Mouse (Mus musculus) liver, embryonic 14.5 days (tissue): Measurements from ENCODE around the gene Eipr1. TPM values are rescaled to one million over a fixed set of nuclear protein-coding genes. Genes with fewer than 3 reads are reported as not detected.

Source experiments
- ATAC-seq: fragments of 200-750 bp; cut with Nextera tagmentation; 2 replicates; pipeline ENCODE4 v1.8.0; 2017; ENCODE audit warnings: moderate number of reproducible peaks, mild to moderate bottlenecking, moderate library complexity; ENCODE audit not compliant: insufficient read depth
- DNase-seq, 3 experiments: peaks; one replicate each; pipeline ENCODE4 v3.0.0-alpha.2; 2012 to 2013; ENCODE audit warnings: low read depth in 3 of 3, low spot score in 3 of 3
- H3K27ac ChIP-seq: fragments of 300-500 bp; sonication (generic); 2 replicates; pipeline ENCODE4 v1.5.1; 2014; ENCODE audit warnings: moderate library complexity, mild to moderate bottlenecking, control low read depth, inconsistent platforms
- H3K27me3 ChIP-seq: fragments of 300-500 bp; sonication (generic); 2 replicates; pipeline ENCODE4 v1.6.1; 2014; ENCODE audit warnings: mild to moderate bottlenecking, low read length, moderate library complexity; ENCODE audit not compliant: control insufficient read depth, insufficient read depth
- H3K36me3 ChIP-seq: fragments of 300-500 bp; sonication (generic); replicated peaks from 2 replicates; pipeline ENCODE4 v1.6.1; 2014; ENCODE audit warnings: low read depth; ENCODE audit not compliant: control insufficient read depth, insufficient read depth
- H3K4me1 ChIP-seq, 2 experiments: fragments of 200-500 bp in 1 of 2; fragments of 300-500 bp in 1 of 2; sonication (generic) in 1 of 2; replicated peaks; 2 replicates each; pipeline ENCODE4 v1.6.1; 2012 to 2014; ENCODE audit warnings: antibody characterized with exemption in 1 of 2, inconsistent platforms in 1 of 2, low read length in 1 of 2; ENCODE audit not compliant: control insufficient read depth in 2 of 2, insufficient read depth in 2 of 2
- H3K4me2 ChIP-seq: fragments of 300-500 bp; sonication (generic); 2 replicates; pipeline ENCODE4 v1.6.1; 2014; ENCODE audit warnings: low read depth, mild to moderate bottlenecking, control low read depth, moderate library complexity
- H3K4me3 ChIP-seq, 2 experiments: fragments of 200-500 bp in 1 of 2; fragments of 300-500 bp in 1 of 2; sonication (generic) in 1 of 2; 2 replicates each; pipeline ENCODE4 v1.5.1; 2012 to 2014; ENCODE audit warnings: low read depth in 2 of 2, low read length in 2 of 2, mild to moderate bottlenecking in 2 of 2, control low read depth in 1 of 2, inconsistent platforms in 1 of 2, moderate library complexity in 1 of 2; ENCODE audit not compliant: insufficient read depth in 1 of 2
- H3K9ac ChIP-seq: fragments of 300-500 bp; sonication (generic); replicated peaks from 2 replicates; pipeline ENCODE4 v1.6.1; 2014; ENCODE audit warnings: mild to moderate bottlenecking, control low read depth, moderate library complexity
- H3K9me3 ChIP-seq: fragments of 300-500 bp; sonication (generic); 2 replicates; pipeline ENCODE4 v1.6.1; 2016; ENCODE audit warnings: low read length, mixed read lengths; ENCODE audit not compliant: control insufficient read depth
- CTCF ChIP-seq: IDR thresholded peaks from 2 replicates; pipeline ENCODE4 v1.5.1; 2016; ENCODE audit warnings: antibody characterized with exemption, low read depth, control low read depth
- EP300 ChIP-seq: IDR thresholded peaks from 2 replicates; pipeline ENCODE4 v1.6.1; 2016; ENCODE audit warnings: antibody characterized with exemption, low read depth
- WGBS: fragments of 180-500 bp; shearing (Covaris S2); extraction: QIAGEN DNeasy Blood & Tissue Kit; methylation state at CpG from one replicate; pipeline ENCODE4 v1.1.7; 2014; ENCODE audit not compliant: insufficient replicate concordance; 5-methylcytosine and 5-hydroxymethylcytosine counted together
- polyA plus RNA-seq, 2 experiments: library from polyadenylated mRNA; depleted of rRNA in 1 of 2; stranded (reverse) in 1 of 2; unstranded in 1 of 2; fragments of >200 nt; fragmentation: Nextera tagmentation in 1 of 2; extraction: Ambion mirVana in 1 of 2; gene quantifications; 2 replicates each; pipeline versions ENCODE4 v1.2.1 to v1.2.3; 2012 to 2014

Gene Eipr1
- polyA plus RNA-seq, 2 experiments: 15.2 to 29.4 TPM

GRCm38 (mm10) chr12:28714822-28715632 is 36.6 kb upstream of the Eipr1 start:
- ATAC-seq (peak; percentile 61; the same call in 1 of the 2 replicates), DNase-seq (no peak)
- Histone ChIP-seq H3K4me2 (no peak overlapping the region), H3K4me1 (peaks cover 0 to 4% of the 10 kb centered on the region in 2 experiments; a peak in 1 of 4 replicates), H3K27ac (no peak overlapping the region), H3K4me3 (no peak overlapping the region), H3K9ac (no peak overlapping the region), H3K9me3 (no peaks in the 10 kb centered on the region), H3K27me3 (no peaks in the 10 kb centered on the region), H3K36me3 (peaks cover 8% of the 10 kb centered on the region)
- TF ChIP-seq EP300 (no peak), CTCF (no peak)
- WGBS: 57% methylated on average over 24 of the region's 24 CpGs

GRCm38 (mm10) chr12:28717066-28717465 is 34.5 kb upstream of the Eipr1 start:
- H3K36me3 ChIP-seq: peaks cover 6% of the 10 kb centered on the region
- DNase-seq: no peak

DNA sequence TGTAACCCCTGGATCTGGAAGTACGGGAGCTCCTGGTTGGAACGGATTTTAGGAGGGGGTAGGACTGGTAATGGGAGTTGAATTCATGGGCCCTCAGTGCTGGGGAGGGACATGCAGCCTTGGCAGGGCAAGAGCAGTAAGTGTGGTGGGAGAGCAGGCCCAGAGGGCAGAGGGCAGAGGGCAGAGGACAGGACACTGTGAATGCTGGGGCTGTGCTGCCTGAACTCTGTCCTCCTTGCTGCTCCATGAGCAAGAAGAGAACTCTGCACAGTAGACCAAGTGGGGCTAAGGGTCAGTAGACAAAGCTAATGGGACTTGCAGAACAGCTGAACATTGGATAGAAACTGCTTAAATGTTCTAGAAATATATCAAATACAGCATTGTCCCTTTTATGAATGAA is 33.5 kb upstream of the Eipr1 start:
- Histone ChIP-seq H3K4me3 (no peak overlapping the region), H3K9me3 (no peaks in the 10 kb centered on the region), H3K27ac (no peak overlapping the region), H3K27me3 (no peaks in the 10 kb centered on the region), H3K9ac (no peak overlapping the region), H3K36me3 (peaks cover 6% of the 10 kb centered on the region), H3K4me2 (no peak overlapping the region), H3K4me1 (peaks cover 0 to 4% of the 10 kb centered on the region in 2 experiments; a peak in 1 of 4 replicates)
- 69% methylated on average over 2 of the region's 2 CpGs for WGBS
- ATAC-seq: no peak
- TF ChIP-seq EP300 (no peak), CTCF (no peak)
- no peak for DNase-seq

More at GRCm38 (mm10) chr12:28717066-28717465, 34.5 kb upstream of the Eipr1 start:
- no peak for TF ChIP-seq CTCF
- no peak for TF ChIP-seq EP300
- Histone ChIP-seq H3K27me3 (no peaks in the 10 kb centered on the region), H3K4me1 (peaks cover 0 to 4% of the 10 kb centered on the region in 2 experiments; a peak in 1 of 4 replicates), H3K4me3 (no peak overlapping the region), H3K9ac (no peak overlapping the region), H3K27ac (no peak overlapping the region), H3K4me2 (no peak overlapping the region), H3K9me3 (no peaks in the 10 kb centered on the region)
- 83% methylated on average over 2 of the region's 2 CpGs for WGBS
- ATAC-seq: no peak

- no peak for DNase-seq
- Histone ChIP-seq H3K4me3 (no peak overlapping the region), H3K4me1 (no peaks in the 10 kb centered on the region), H3K27me3 (no peaks in the 10 kb centered on the region), H3K9me3 (no peaks in the 10 kb centered on the region), H3K36me3 (peaks cover 3% of the 10 kb centered on the region), H3K27ac (no peak overlapping the region), H3K9ac (no peak overlapping the region), H3K4me2 (no peak overlapping the region)
- 86% methylated on average over 3 of the region's 3 CpGs for WGBS
- no peak for ATAC-seq
- TF ChIP-seq CTCF (no peak), EP300 (no peak)
These were observed 27.2 kb upstream of the Eipr1 start for GRCm38 (mm10) chr12:28724366-28724765.

- Histone ChIP-seq H3K27me3 (no peaks in the 10 kb centered on the region), H3K4me3 (no peak overlapping the region), H3K36me3 (peaks cover 4% of the 10 kb centered on the region), H3K9ac (no peak overlapping the region), H3K9me3 (no peaks in the 10 kb centered on the region), H3K4me2 (no peak overlapping the region), H3K27ac (no peak overlapping the region), H3K4me1 (no peaks in the 10 kb centered on the region)
- no peak for DNase-seq
- no peak for ATAC-seq
- WGBS: 68% methylated on average over 4 of the region's 4 CpGs
- TF ChIP-seq EP300 (no peak), CTCF (no peak)
These were observed 25.4 kb upstream of the Eipr1 start for GRCm38 (mm10) chr12:28726204-28726603.
